Mouse (Mus musculus) midbrain, embryonic 11.5 days (tissue): Measurements from ENCODE around the gene Pafah1b3. TPM values are rescaled to one million over a fixed set of nuclear protein-coding genes. Genes with fewer than 3 reads are reported as not detected.
A peak's percentile ranks its signal among the peaks of the same experiment; 100 is the strongest.

Source experiments
- ATAC-seq: fragments of 200-750 bp; cut with Nextera tagmentation; 2 replicates; pipeline ENCODE4 v1.8.0; 2017; ENCODE audit warnings: moderate TSS enrichment, moderate library complexity; ENCODE audit not compliant: low FRiP score
- DNase-seq: peaks from one replicate; pipeline ENCODE4 v3.0.0; 2015; ENCODE audit warnings: low spot score; ENCODE audit errors: missing footprints
- H3K27ac ChIP-seq: fragments of 300-500 bp; sonication (generic); 2 replicates; pipeline ENCODE4 v1.5.1; 2014; ENCODE audit warnings: low read depth, low read length
- H3K27me3 ChIP-seq: fragments of 300-500 bp; sonication (generic); 2 replicates; pipeline ENCODE4 v1.6.1; 2014; ENCODE audit warnings: mild to moderate bottlenecking, low read length, moderate library complexity, mixed read lengths; ENCODE audit not compliant: control insufficient read depth, insufficient read depth
- H3K36me3 ChIP-seq: fragments of 300-500 bp; sonication (generic); 2 replicates; pipeline ENCODE4 v1.6.1; 2014; ENCODE audit warnings: mild to moderate bottlenecking, low read length, moderate library complexity, mixed read lengths; ENCODE audit not compliant: control insufficient read depth, insufficient read depth
- H3K4me1 ChIP-seq: fragments of 300-500 bp; sonication (generic); 2 replicates; pipeline ENCODE4 v1.6.1; 2014; ENCODE audit warnings: low read length; ENCODE audit not compliant: control insufficient read depth, insufficient read depth
- H3K4me2 ChIP-seq: fragments of 300-500 bp; sonication (generic); 2 replicates; pipeline ENCODE4 v1.6.1; 2014; ENCODE audit warnings: mild to moderate bottlenecking, moderate library complexity
- H3K4me3 ChIP-seq: fragments of 300-500 bp; sonication (generic); 2 replicates; pipeline ENCODE4 v1.5.1; 2014; ENCODE audit warnings: low read depth, low read length
- H3K9ac ChIP-seq: fragments of 300-500 bp; sonication (generic); 2 replicates; pipeline ENCODE4 v1.6.1; 2014; ENCODE audit warnings: low read length
- H3K9me3 ChIP-seq: fragments of 300-500 bp; sonication (generic); 2 replicates; pipeline ENCODE4 v1.6.1; 2016; ENCODE audit warnings: low read length; ENCODE audit not compliant: control insufficient read depth
- WGBS: fragments of 180-500 bp; shearing (Covaris S2); extraction: QIAGEN DNeasy Blood & Tissue Kit; methylation state at CpG from one replicate; pipeline ENCODE4 v1.1.7; 2014; 5-methylcytosine and 5-hydroxymethylcytosine counted together
- polyA plus RNA-seq: library from polyadenylated mRNA; unstranded; fragments of >200 nt; fragmentation: Nextera tagmentation; extraction: Ambion mirVana; gene quantifications from 2 replicates; pipeline ENCODE4 v1.2.1, GENCODE M21; 2014

Pafah1b3 gene
- polyA plus RNA-seq, 1 experiment from 2014 or later = 332 TPM

- no peak overlapping the region for H3K27ac ChIP-seq
- H3K9me3 ChIP-seq = peaks cover 3% of the 10 kb centered on the region; the same call in 1 of the 2 replicates
- H3K27me3 ChIP-seq = no peaks in the 10 kb centered on the region
- no peak overlapping the region for H3K9ac ChIP-seq
- H3K4me2 ChIP-seq = no peak overlapping the region
- H3K36me3 ChIP-seq = peaks cover 53% of the 10 kb centered on the region
- no peak for ATAC-seq
- H3K4me1 ChIP-seq = peaks cover 20% of the 10 kb centered on the region
- DNase-seq = no peak
- H3K4me3 ChIP-seq = no peak overlapping the region
- 85% methylated on average over 8 of the region's 8 CpGs for WGBS
Measured at GRCm38 (mm10) chr7:25286989-25287388, 10.8 kb downstream of the Pafah1b3 start.

DNA sequence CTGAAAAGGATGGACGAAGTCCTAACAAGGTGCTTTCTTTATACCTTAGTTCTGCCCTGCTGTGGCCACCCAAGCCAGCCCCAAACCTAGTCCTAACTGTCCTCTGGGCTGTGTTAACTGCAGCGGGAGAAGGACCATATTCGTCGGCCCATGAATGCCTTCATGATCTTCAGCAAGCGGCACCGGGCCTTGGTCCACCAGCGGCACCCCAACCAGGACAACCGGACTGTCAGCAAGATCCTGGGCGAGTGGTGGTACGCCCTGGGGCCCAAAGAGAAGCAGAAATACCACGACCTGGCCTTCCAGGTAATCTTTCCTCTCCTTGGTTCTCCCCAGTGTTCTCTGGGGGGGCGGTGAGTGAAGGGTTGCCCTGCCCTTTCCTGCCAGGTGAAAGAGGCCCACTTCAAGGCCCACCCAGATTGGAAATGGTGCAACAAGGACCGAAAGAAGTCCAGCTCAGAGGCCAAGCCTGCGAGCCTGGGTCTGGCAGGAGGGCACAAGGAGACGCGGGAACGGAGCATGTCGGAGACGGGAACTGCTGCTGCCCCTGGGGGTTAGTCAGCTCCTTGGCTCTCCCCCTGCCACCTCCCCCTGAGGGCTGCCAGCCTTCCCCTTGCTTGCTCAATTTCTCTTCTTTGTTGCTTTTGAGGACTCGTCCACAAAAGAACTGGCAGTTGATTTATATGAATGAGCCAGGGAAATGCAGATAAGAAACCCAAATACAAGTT lies 12.1 kb downstream of the Pafah1b3 start:
- Histone ChIP-seq H3K9ac (no peak overlapping the region), H3K36me3 (peaks cover 47% of the 10 kb centered on the region), H3K4me1 (peaks cover 31% of the 10 kb centered on the region), H3K27ac (no peak overlapping the region), H3K27me3 (no peaks in the 10 kb centered on the region), H3K9me3 (peaks cover 3% of the 10 kb centered on the region; the same call in 1 of the 2 replicates), H3K4me3 (no peak overlapping the region), H3K4me2 (no peak overlapping the region)
- no peak for ATAC-seq
- 91% methylated on average over 20 of the region's 20 CpGs for WGBS
- no peak for DNase-seq

- DNase-seq (no peak), ATAC-seq (no peak)
- H3K36me3 ChIP-seq = peaks cover 38% of the 10 kb centered on the region
- WGBS = 90% methylated on average over 5 of the region's 5 CpGs
- 0 out of 2 replicates have a peak overlapping the region, but pooled peaks have one; percentile 3 for H3K4me3 ChIP-seq
- H3K27ac ChIP-seq = no peak overlapping the region
- H3K27me3 ChIP-seq = no peaks in the 10 kb centered on the region
- no peak overlapping the region; the same call in 1 of the 2 replicates for H3K4me2 ChIP-seq
- H3K9ac ChIP-seq = no peak overlapping the region
- H3K4me1 ChIP-seq = peaks cover 40% of the 10 kb centered on the region
- peaks cover under 1% of the 10 kb centered on the region; the same call in 1 of the 2 replicates for H3K9me3 ChIP-seq
Measured at GRCm38 (mm10) chr7:25284766-25285165, 13.0 kb downstream of the Pafah1b3 start.

GRCm38 (mm10) chr7:25284171-25284570 lies 13.6 kb downstream of the Pafah1b3 start:
- peak overlapping the region; percentile 97 for H3K4me2 ChIP-seq
- H3K36me3 ChIP-seq = peaks cover 32% of the 10 kb centered on the region
- no peaks in the 10 kb centered on the region for H3K27me3 ChIP-seq
- peak overlapping the region; percentile 83 for H3K4me3 ChIP-seq
- DNase-seq (no peak), ATAC-seq (no peak)
- 76% methylated on average over 2 of the region's 2 CpGs for WGBS
- H3K27ac ChIP-seq = no peak overlapping the region
- peaks cover 46% of the 10 kb centered on the region for H3K4me1 ChIP-seq
- peak overlapping the region; percentile 83 for H3K9ac ChIP-seq
- H3K9me3 ChIP-seq = no peaks in the 10 kb centered on the region

DNA sequence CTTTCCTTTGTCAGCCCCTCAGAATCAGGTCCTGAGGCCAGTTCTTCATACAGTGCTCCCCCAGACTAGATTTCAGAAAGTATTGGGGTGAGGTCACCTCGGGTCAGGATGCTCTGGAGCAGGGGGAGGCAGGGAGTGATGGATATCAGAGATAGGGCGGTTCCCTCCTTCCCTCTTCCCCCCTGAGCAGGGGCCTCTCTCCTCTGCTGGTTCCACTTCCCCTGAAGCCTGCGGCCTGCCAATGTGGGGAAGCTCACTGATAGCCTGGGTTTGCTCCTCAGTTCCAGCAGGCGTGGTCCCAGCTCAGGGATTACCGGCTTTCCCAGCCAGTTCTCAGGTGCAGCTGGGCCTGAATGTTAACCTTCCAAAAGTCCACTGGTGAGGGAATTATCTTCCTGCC lies 14.1 kb downstream of the Pafah1b3 start:
- peak overlapping the region; percentile 97 for H3K4me2 ChIP-seq
- H3K36me3 ChIP-seq = peaks cover 27% of the 10 kb centered on the region
- H3K4me3 ChIP-seq = peak overlapping the region; percentile 83
- ATAC-seq (no peak), DNase-seq (no peak)
- no peaks in the 10 kb centered on the region for H3K9me3 ChIP-seq
- peak overlapping the region; percentile 16; the same call in 1 of the 2 replicates for H3K27ac ChIP-seq
- peaks cover 46% of the 10 kb centered on the region for H3K4me1 ChIP-seq
- no peaks in the 10 kb centered on the region for H3K27me3 ChIP-seq
- 26% methylated on average over 5 of the region's 5 CpGs for WGBS
- peak overlapping the region; percentile 83 for H3K9ac ChIP-seq

DNA sequence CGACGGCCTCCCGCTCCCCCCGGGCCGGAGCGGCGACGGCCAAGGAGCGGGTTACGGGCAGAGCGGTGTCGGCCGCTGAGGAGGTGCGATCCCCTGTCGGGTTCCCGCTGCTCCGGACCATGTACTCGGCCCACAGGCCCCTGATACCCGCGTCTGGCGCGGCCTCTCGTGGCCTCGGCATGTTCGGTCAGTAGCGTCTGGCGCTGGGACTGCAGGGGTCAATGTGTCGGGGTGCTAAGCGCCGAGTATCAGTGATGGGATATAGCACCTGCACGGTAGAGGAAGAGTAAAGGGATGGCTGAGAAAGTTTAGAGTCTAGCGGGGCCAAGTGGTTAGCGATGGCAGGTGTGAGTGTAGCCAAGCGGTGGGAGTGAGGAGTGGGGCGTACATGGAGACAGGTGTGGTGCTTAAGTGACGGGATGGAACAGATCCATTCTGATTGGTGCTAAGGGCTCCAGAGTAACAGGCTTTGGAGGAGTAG lies 15.0 kb downstream of the Pafah1b3 start:
- H3K4me3 ChIP-seq = peak overlapping the region; percentile 83
- no peaks in the 10 kb centered on the region for H3K27me3 ChIP-seq
- WGBS = under 1% methylated on average over 32 of the region's 36 CpGs
- peaks cover 49% of the 10 kb centered on the region for H3K4me1 ChIP-seq
- DNase-seq (peak; percentile 95), ATAC-seq (peak; percentile 5; the same call in 1 of the 2 replicates)
- peak overlapping the region; percentile 83 for H3K9ac ChIP-seq
- H3K4me2 ChIP-seq = peak overlapping the region; percentile 97
- H3K9me3 ChIP-seq = no peaks in the 10 kb centered on the region
- H3K27ac ChIP-seq = peak overlapping the region; percentile 97
- peaks cover 18% of the 10 kb centered on the region for H3K36me3 ChIP-seq

GRCm38 (mm10) chr7:25281734-25282601 lies 15.8 kb downstream of the Pafah1b3 start:
- 1% methylated on average over 70 of the region's 108 CpGs for WGBS
- peak overlapping the region; percentile 97 for H3K27ac ChIP-seq
- peak overlapping the region; percentile 97 for H3K4me2 ChIP-seq
- DNase-seq (peak; percentile 99), ATAC-seq (peak; percentile 82)
- H3K9me3 ChIP-seq = no peaks in the 10 kb centered on the region
- H3K36me3 ChIP-seq = peaks cover 14% of the 10 kb centered on the region
- peak overlapping the region; percentile 83 for H3K9ac ChIP-seq
- peak overlapping the region; percentile 83 for H3K4me3 ChIP-seq
- no peaks in the 10 kb centered on the region for H3K27me3 ChIP-seq
- peaks cover 53% of the 10 kb centered on the region for H3K4me1 ChIP-seq

GRCm38 (mm10) chr7:25281166-25281733 lies 16.5 kb downstream of the Pafah1b3 start:
- DNase-seq (no peak), ATAC-seq (no peak; the same call in 1 of the 2 replicates)
- peak overlapping the region; percentile 97 for H3K4me2 ChIP-seq
- peak overlapping the region; percentile 83 for H3K4me3 ChIP-seq
- no peaks in the 10 kb centered on the region for H3K9me3 ChIP-seq
- H3K4me1 ChIP-seq = peaks cover 53% of the 10 kb centered on the region
- no peaks in the 10 kb centered on the region for H3K27me3 ChIP-seq
- peak overlapping the region; percentile 52 for H3K9ac ChIP-seq
- 25% methylated on average over 12 of the region's 12 CpGs for WGBS
- peaks cover 8% of the 10 kb centered on the region for H3K36me3 ChIP-seq
- H3K27ac ChIP-seq = peak overlapping the region; percentile 97
